Mouse (Mus musculus): ENCODE data around the gene Mrpl41. TPM values are rescaled to one million over a fixed set of nuclear protein-coding genes. Genes with fewer than 3 reads are reported as not detected.

Mrpl41 gene
- polyA plus RNA-seq, 1 experiment from 2014 or later = 81.8 TPM

GRCm38 (mm10) chr2:24927810-24928479, 47.0 kb downstream of the Mrpl41 start:
- H3K27ac ChIP-seq (ENCODE audit: low read depth) = no peak overlapping the region
- no peaks in the 10 kb centered on the region for H3K9me3 ChIP-seq (ENCODE audit: low read length)
- H3K4me2 ChIP-seq (ENCODE audit: low read depth, low read length) = no peak overlapping the region
- peaks cover 8% of the 10 kb centered on the region for H3K4me1 ChIP-seq (ENCODE audit: insufficient read depth)
- 58% methylated on average over 4 of the region's 4 CpGs for WGBS (ENCODE audit: insufficient replicate concordance)
- no peak overlapping the region for H3K9ac ChIP-seq (replicated peaks)
- no peak for ATAC-seq
- H3K36me3 ChIP-seq (replicated peaks; ENCODE audit: insufficient read depth, low read length) = peaks cover 3% of the 10 kb centered on the region; the same call in 1 of the 2 replicates
- no peaks in the 10 kb centered on the region for H3K27me3 ChIP-seq (ENCODE audit: insufficient read depth, low read length)
- no peak for TF ChIP-seq EP300 (IDR thresholded peaks at IDR 0.05; ENCODE audit: low read depth)
- TF ChIP-seq CTCF (IDR thresholded peaks at IDR 0.05; ENCODE audit: low read depth) = no peak
- DNase-seq = no peak
- no peak overlapping the region for H3K4me3 ChIP-seq (ENCODE audit: low read depth, low read length)

GRCm38 (mm10) chr2:24926965-24927358, 47.9 kb downstream of the Mrpl41 start:
- Histone ChIP-seq H3K27ac (ENCODE audit: low read depth) (no peak overlapping the region), H3K27me3 (ENCODE audit: insufficient read depth, low read length) (no peaks in the 10 kb centered on the region)
- 42% methylated on average over 7 of the region's 7 CpGs for WGBS (ENCODE audit: insufficient replicate concordance)

DNA sequence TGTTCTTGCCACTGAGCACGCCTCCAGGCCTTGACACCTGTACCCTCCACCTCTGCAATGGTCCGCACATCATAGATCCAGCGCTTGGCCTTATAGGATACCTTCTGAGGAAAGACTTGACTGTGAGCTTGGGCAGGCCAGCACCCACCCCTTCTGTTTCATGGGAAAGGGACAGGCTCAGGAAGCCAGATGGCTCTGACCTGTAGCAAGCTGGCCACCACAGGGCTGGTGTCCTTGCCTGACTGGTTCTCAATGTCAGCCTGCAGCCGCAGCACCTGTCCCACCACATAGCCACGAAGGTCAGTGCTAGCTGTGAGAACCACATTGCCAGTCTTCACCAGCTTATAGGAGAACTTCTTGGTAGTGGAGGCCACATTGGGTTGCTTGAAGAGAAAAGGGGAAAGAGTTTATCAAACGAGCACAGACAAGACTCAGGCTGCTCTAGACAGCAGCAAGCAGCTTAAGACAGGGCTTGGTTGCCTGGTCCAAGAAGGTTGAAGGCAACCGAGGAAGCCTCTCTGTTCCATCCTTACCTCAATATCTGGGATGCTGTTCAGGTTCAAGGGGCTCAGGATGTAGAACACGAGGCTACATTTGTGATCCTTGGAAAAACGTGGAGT, 48.4 kb downstream of the Mrpl41 start:
- Histone ChIP-seq H3K9me3 (ENCODE audit: low read length) (no peaks in the 10 kb centered on the region), H3K27me3 (ENCODE audit: insufficient read depth, low read length) (no peaks in the 10 kb centered on the region), H3K4me1 (ENCODE audit: insufficient read depth) (peaks cover 8% of the 10 kb centered on the region), H3K9ac (replicated peaks) (no peak overlapping the region), H3K36me3 (replicated peaks; ENCODE audit: insufficient read depth, low read length) (peaks cover 3% of the 10 kb centered on the region; the same call in 1 of the 2 replicates), H3K4me3 (ENCODE audit: low read depth, low read length) (no peak overlapping the region), H3K27ac (ENCODE audit: low read depth) (no peak overlapping the region), H3K4me2 (ENCODE audit: low read depth, low read length) (no peak overlapping the region)
- no peak for TF ChIP-seq EP300 (IDR thresholded peaks at IDR 0.05; ENCODE audit: low read depth)
- no peak for TF ChIP-seq CTCF (IDR thresholded peaks at IDR 0.05; ENCODE audit: low read depth)
- ATAC-seq (no peak), DNase-seq (no peak)
- WGBS (ENCODE audit: insufficient replicate concordance) = 65% methylated on average over 9 of the region's 9 CpGs

More at GRCm38 (mm10) chr2:24926965-24927358, 47.9 kb downstream of the Mrpl41 start:
- peaks cover 3% of the 10 kb centered on the region; the same call in 1 of the 2 replicates for H3K36me3 ChIP-seq (replicated peaks; ENCODE audit: insufficient read depth, low read length)
- no peak for TF ChIP-seq EP300 (IDR thresholded peaks at IDR 0.05; ENCODE audit: low read depth)
- TF ChIP-seq CTCF (IDR thresholded peaks at IDR 0.05; ENCODE audit: low read depth) = no peak
- no peaks in the 10 kb centered on the region for H3K9me3 ChIP-seq (ENCODE audit: low read length)
- H3K4me3 ChIP-seq (ENCODE audit: low read depth, low read length) = no peak overlapping the region
- 0 out of 2 replicates have a peak overlapping the region, but pooled peaks have one; percentile 6 for H3K4me2 ChIP-seq (ENCODE audit: low read depth, low read length)
- peaks cover 8% of the 10 kb centered on the region for H3K4me1 ChIP-seq (ENCODE audit: insufficient read depth)
- DNase-seq (no peak), ATAC-seq (no peak)
- no peak overlapping the region for H3K9ac ChIP-seq (replicated peaks)

- TF ChIP-seq CTCF (IDR thresholded peaks at IDR 0.05; ENCODE audit: low read depth) (no peak), EP300 (IDR thresholded peaks at IDR 0.05; ENCODE audit: low read depth) (no peak)
- no peak overlapping the region for H3K9ac ChIP-seq (replicated peaks)
Observed at GRCm38 (mm10) chr2:24925284-24925683, 49.6 kb downstream of the Mrpl41 start.

More at GRCm38 (mm10) chr2:24925284-24925683, 49.6 kb downstream of the Mrpl41 start:
- H3K4me1 ChIP-seq (ENCODE audit: insufficient read depth) = peaks cover 8% of the 10 kb centered on the region
- H3K4me3 ChIP-seq (ENCODE audit: low read depth, low read length) = no peak overlapping the region
- WGBS (ENCODE audit: insufficient replicate concordance) = 80% methylated on average over 8 of the region's 8 CpGs
- H3K9me3 ChIP-seq (ENCODE audit: low read length) = no peaks in the 10 kb centered on the region
- no peak overlapping the region for H3K4me2 ChIP-seq (ENCODE audit: low read depth, low read length)
- no peaks in the 10 kb centered on the region for H3K27me3 ChIP-seq (ENCODE audit: insufficient read depth, low read length)
- ATAC-seq (no peak), DNase-seq (no peak)
- H3K27ac ChIP-seq (ENCODE audit: low read depth) = no peak overlapping the region
- peaks cover 3% of the 10 kb centered on the region; the same call in 1 of the 2 replicates for H3K36me3 ChIP-seq (replicated peaks; ENCODE audit: insufficient read depth, low read length)

Small RNA genes lying within 50 kb of the gene (microRNA-seq; reads per million reads assigned to microRNA genes)
- not detected for gene Gm22875

Other genes starting within 250 kb of the Mrpl41 start
- gene Cacna1b, start 211.9 kb downstream of the Mrpl41 start, polyA plus RNA-seq (2015; fragmentation: Nextera tagmentation; extraction: Ambion mirVana) = 0.25 and 0.34 TPM in 2 replicates
- gene Ehmt1, start 55.5 kb downstream of the Mrpl41 start, polyA plus RNA-seq (2015; fragmentation: Nextera tagmentation; extraction: Ambion mirVana) = 9.1 and 12.3 TPM in 2 replicates
- 16.2 and 16.7 TPM in 2 replicates for gene Arrdc1, start 39.8 kb downstream of the Mrpl41 start, polyA plus RNA-seq (2015; fragmentation: Nextera tagmentation; extraction: Ambion mirVana)
- gene Zmynd19, start 25.3 kb downstream of the Mrpl41 start, polyA plus RNA-seq (2015; fragmentation: Nextera tagmentation; extraction: Ambion mirVana) = 6.2 and 6.5 TPM in 2 replicates
- gene Dph7, start 12.7 kb downstream of the Mrpl41 start, polyA plus RNA-seq (2015; fragmentation: Nextera tagmentation; extraction: Ambion mirVana) = 6.4 and 7.0 TPM in 2 replicates
- 52.9 and 64.5 TPM in 2 replicates for gene Pnpla7, start 935 bp upstream of the Mrpl41 start, polyA plus RNA-seq (2015; fragmentation: Nextera tagmentation; extraction: Ambion mirVana)
- gene Nsmf, start 79.3 kb upstream of the Mrpl41 start, polyA plus RNA-seq (2015; fragmentation: Nextera tagmentation; extraction: Ambion mirVana) = 29.0 and 32.1 TPM in 2 replicates
- 23.8 and 25.9 TPM in 2 replicates for gene Entpd8, start 105.2 kb upstream of the Mrpl41 start, polyA plus RNA-seq (2015; fragmentation: Nextera tagmentation; extraction: Ambion mirVana)
- gene Noxa1, start 120.1 kb upstream of the Mrpl41 start, polyA plus RNA-seq (2015; fragmentation: Nextera tagmentation; extraction: Ambion mirVana) = 0.52 and 0.59 TPM in 2 replicates
- 1.3 and 1.7 TPM in 2 replicates for gene Nrarp, start 205.7 kb upstream of the Mrpl41 start, polyA plus RNA-seq (2015; fragmentation: Nextera tagmentation; extraction: Ambion mirVana)
- gene Tor4a, start 221.8 kb upstream of the Mrpl41 start, polyA plus RNA-seq (2015; fragmentation: Nextera tagmentation; extraction: Ambion mirVana) = 5.4 and 6.0 TPM in 2 replicates
- gene Nelfb, start 236.4 kb upstream of the Mrpl41 start, polyA plus RNA-seq (2015; fragmentation: Nextera tagmentation; extraction: Ambion mirVana) = 19.3 and 22.3 TPM in 2 replicates
- not detected in 2 replicates for gene Stpg3, start 239.5 kb upstream of the Mrpl41 start, polyA plus RNA-seq (2015; fragmentation: Nextera tagmentation; extraction: Ambion mirVana)
- gene Fam166a, start 243.6 kb upstream of the Mrpl41 start, polyA plus RNA-seq (2015; fragmentation: Nextera tagmentation; extraction: Ambion mirVana) = not detected in 2 replicates
- gene Tubb4b, start 249.6 kb upstream of the Mrpl41 start, polyA plus RNA-seq (2015; fragmentation: Nextera tagmentation; extraction: Ambion mirVana) = 263 and 294 TPM in 2 replicates